Mouse (Mus musculus): ENCODE measurements around the gene Ctbs. TPM values are rescaled to one million over a fixed set of nuclear protein-coding genes. Genes with fewer than 3 reads are reported as not detected.

The Ctbs gene
- polyA plus RNA-seq (2015; fragmentation: Nextera tagmentation; extraction: Ambion mirVana) = 3.9 TPM in 2 replicates

- Histone ChIP-seq H3K9ac (peak within 1 kb of the TSS; percentile 32), H3K36me3 (replicated peaks) (no peaks in the 10 kb centered on the region), H3K9me3 (no peaks in the 10 kb centered on the region), H3K27me3 (replicated peaks) (no peaks in the 10 kb centered on the region), H3K4me3 (peak within 1 kb of the TSS; percentile 47), H3K27ac (peak within 1 kb of the TSS; percentile 59), H3K4me2 (peak within 1 kb of the TSS; percentile 65), H3K4me1 (peaks cover 10% of the 10 kb centered on the region; the same call in 1 of the 2 replicates)
- no peak for ATAC-seq (replicated peaks)
- WGBS = 56% methylated on average over 9 of the region's 9 CpGs
These were observed at the start of gene Ctbs for GRCm38 (mm10) chr3:146449745-146450250. Ctbs (plus strand) TSS chr3:146449795.

DNA sequence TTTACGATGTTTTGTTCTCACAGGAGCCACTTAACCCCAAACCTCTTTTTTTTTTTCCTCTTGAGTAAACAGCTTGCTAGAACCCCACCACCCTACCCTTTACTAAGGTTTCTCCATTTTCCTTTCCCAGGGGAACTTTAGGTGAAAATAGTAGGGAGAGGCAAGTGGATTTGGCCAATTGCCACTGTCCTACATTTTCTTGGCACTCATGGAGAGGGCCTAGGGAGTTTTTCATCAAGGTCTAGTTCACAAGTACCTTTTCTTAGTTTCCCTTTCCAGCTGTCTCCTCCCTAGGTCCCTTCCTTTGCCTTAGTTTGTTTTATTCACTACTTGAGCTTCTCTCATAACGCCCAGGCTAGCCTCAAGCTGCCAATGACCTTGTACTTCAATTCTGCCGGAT, 45.8 kb upstream of the Ctbs start:
- 36% methylated on average over 3 of the region's 3 CpGs for WGBS
- Histone ChIP-seq H3K27me3 (replicated peaks) (no peaks in the 10 kb centered on the region), H3K27ac (peak overlapping the region; percentile 85), H3K9ac (peak overlapping the region; percentile 68), H3K9me3 (no peaks in the 10 kb centered on the region), H3K4me1 (peaks cover 32% of the 10 kb centered on the region), H3K4me3 (peak overlapping the region; percentile 70), H3K4me2 (peak overlapping the region; percentile 83), H3K36me3 (replicated peaks) (no peaks in the 10 kb centered on the region)
- ATAC-seq (replicated peaks) = no peak

GRCm38 (mm10) chr3:146404311-146405201, 45.0 kb upstream of the Ctbs start, which contains the start of gene Ssx2ip:
Ssx2ip (plus strand) TSS chr3:146404642.
- Histone ChIP-seq H3K9ac (peak within 1 kb of the TSS; percentile 82), H3K4me2 (peak within 1 kb of the TSS; percentile 83), H3K27me3 (replicated peaks) (no peaks in the 10 kb centered on the region), H3K4me3 (peak within 1 kb of the TSS; percentile 70), H3K36me3 (replicated peaks) (no peaks in the 10 kb centered on the region), H3K4me1 (peaks cover 32% of the 10 kb centered on the region), H3K9me3 (no peaks in the 10 kb centered on the region), H3K27ac (peak within 1 kb of the TSS; percentile 85)
- under 1% methylated on average over 98 of the region's 100 CpGs for WGBS
- ATAC-seq (replicated peaks) = peak; percentile 99

- H3K27me3 ChIP-seq (replicated peaks) = no peaks in the 10 kb centered on the region
- WGBS = 13% methylated on average over 18 of the region's 18 CpGs
- H3K4me1 ChIP-seq = peaks cover 32% of the 10 kb centered on the region
- peak overlapping the region; percentile 82 for H3K9ac ChIP-seq
- H3K4me3 ChIP-seq = peak overlapping the region; percentile 70
- H3K9me3 ChIP-seq = no peaks in the 10 kb centered on the region
- ATAC-seq (replicated peaks) = no peak
- H3K4me2 ChIP-seq = peak overlapping the region; percentile 83
- H3K36me3 ChIP-seq (replicated peaks) = no peaks in the 10 kb centered on the region
- H3K27ac ChIP-seq = peak overlapping the region; percentile 85
These were observed 44.2 kb upstream of the Ctbs start for GRCm38 (mm10) chr3:146405213-146406006.

GRCm38 (mm10) chr3:146406007-146406341, 43.6 kb upstream of the Ctbs start:
- Histone ChIP-seq H3K4me1 (peaks cover 32% of the 10 kb centered on the region), H3K36me3 (replicated peaks) (no peaks in the 10 kb centered on the region), H3K27me3 (replicated peaks) (no peaks in the 10 kb centered on the region), H3K4me2 (peak overlapping the region; percentile 83), H3K9ac (peak overlapping the region; percentile 16; the same call in 1 of the 2 replicates), H3K27ac (no peak overlapping the region), H3K4me3 (peak overlapping the region; percentile 70), H3K9me3 (no peaks in the 10 kb centered on the region)
- no peak for ATAC-seq (replicated peaks)
- WGBS = 32% methylated on average over 5 of the region's 5 CpGs

GRCm38 (mm10) chr3:146407086-146407721, 42.4 kb upstream of the Ctbs start:
- no peaks in the 10 kb centered on the region for H3K9me3 ChIP-seq
- peak overlapping the region; percentile 22 for H3K4me2 ChIP-seq
- peaks cover 32% of the 10 kb centered on the region for H3K4me1 ChIP-seq
- ATAC-seq (replicated peaks) = no peak
- no peaks in the 10 kb centered on the region for H3K27me3 ChIP-seq (replicated peaks)
- H3K27ac ChIP-seq = no peak overlapping the region
- 74% methylated on average over 16 of the region's 16 CpGs for WGBS
- no peaks in the 10 kb centered on the region for H3K36me3 ChIP-seq (replicated peaks)
- H3K9ac ChIP-seq = no peak overlapping the region
- no peak overlapping the region for H3K4me3 ChIP-seq

GRCm38 (mm10) chr3:146410114-146410513, 39.5 kb upstream of the Ctbs start:
- no peaks in the 10 kb centered on the region for H3K27me3 ChIP-seq (replicated peaks)
- peaks cover 25% of the 10 kb centered on the region for H3K4me1 ChIP-seq
- H3K9me3 ChIP-seq = no peaks in the 10 kb centered on the region
- H3K9ac ChIP-seq = no peak overlapping the region
- 84% methylated on average over 7 of the region's 7 CpGs for WGBS
- no peaks in the 10 kb centered on the region for H3K36me3 ChIP-seq (replicated peaks)
- no peak for ATAC-seq (replicated peaks)
- no peak overlapping the region for H3K4me2 ChIP-seq
- H3K27ac ChIP-seq = no peak overlapping the region
- no peak overlapping the region for H3K4me3 ChIP-seq

DNA sequence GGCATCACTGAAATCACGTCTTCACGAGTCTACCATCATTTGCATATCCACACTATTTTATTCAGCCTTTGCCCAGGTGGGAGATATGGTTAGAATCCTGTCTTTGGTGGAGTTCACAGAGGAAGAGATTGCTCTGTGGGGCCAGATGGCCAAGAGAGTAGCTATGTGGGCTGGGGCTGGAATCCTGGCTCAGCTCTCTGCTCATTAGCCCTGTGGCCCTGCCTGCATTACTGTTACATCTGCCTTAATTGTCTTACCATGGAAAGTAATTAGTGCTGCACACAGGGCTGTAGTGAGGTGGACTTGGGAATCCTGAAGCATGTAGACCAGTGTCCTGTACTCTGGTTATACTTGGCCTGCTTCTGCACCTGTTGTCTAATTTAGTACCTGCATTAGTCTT, 37.6 kb upstream of the Ctbs start:
- Histone ChIP-seq H3K27me3 (replicated peaks) (no peaks in the 10 kb centered on the region), H3K4me1 (peaks cover 6% of the 10 kb centered on the region), H3K9me3 (no peaks in the 10 kb centered on the region), H3K4me3 (no peak overlapping the region), H3K4me2 (no peak overlapping the region), H3K36me3 (replicated peaks) (no peaks in the 10 kb centered on the region), H3K27ac (no peak overlapping the region), H3K9ac (no peak overlapping the region)
- WGBS = 67% methylated on average over 2 of the region's 2 CpGs
- no peak for ATAC-seq (replicated peaks)

- Histone ChIP-seq H3K27ac (no peak overlapping the region), H3K27me3 (replicated peaks) (no peaks in the 10 kb centered on the region), H3K36me3 (replicated peaks) (no peaks in the 10 kb centered on the region), H3K9me3 (no peaks in the 10 kb centered on the region), H3K4me3 (no peak overlapping the region), H3K9ac (no peak overlapping the region), H3K4me2 (no peak overlapping the region), H3K4me1 (peaks cover 2% of the 10 kb centered on the region)
- WGBS = 92% methylated on average over 7 of the region's 7 CpGs
- no peak for ATAC-seq (replicated peaks)
These were observed 37.1 kb upstream of the Ctbs start for GRCm38 (mm10) chr3:146412480-146412879.

- 93% methylated on average over 13 of the region's 13 CpGs for WGBS
- H3K36me3 ChIP-seq (replicated peaks) = no peaks in the 10 kb centered on the region
These were observed 36.6 kb upstream of the Ctbs start for GRCm38 (mm10) chr3:146413016-146413415.

GRCm38 (mm10) chr3:146413992-146414391, 35.6 kb upstream of the Ctbs start:
- WGBS = 91% methylated on average over 4 of the region's 4 CpGs
- H3K36me3 ChIP-seq (replicated peaks) = no peaks in the 10 kb centered on the region; the same call in 1 of the 2 replicates
- ATAC-seq (replicated peaks) = no peak
- no peak overlapping the region for H3K4me2 ChIP-seq
- no peaks in the 10 kb centered on the region for H3K4me1 ChIP-seq
- no peaks in the 10 kb centered on the region for H3K27me3 ChIP-seq (replicated peaks)
- H3K9ac ChIP-seq = no peak overlapping the region
- no peak overlapping the region for H3K27ac ChIP-seq
- no peaks in the 10 kb centered on the region for H3K9me3 ChIP-seq
- H3K4me3 ChIP-seq = no peak overlapping the region

More at GRCm38 (mm10) chr3:146413016-146413415, 36.6 kb upstream of the Ctbs start:
- Histone ChIP-seq H3K4me3 (no peak overlapping the region), H3K4me2 (no peak overlapping the region), H3K9ac (no peak overlapping the region), H3K27ac (no peak overlapping the region), H3K9me3 (no peaks in the 10 kb centered on the region), H3K4me1 (no peaks in the 10 kb centered on the region), H3K27me3 (replicated peaks) (no peaks in the 10 kb centered on the region)
- ATAC-seq (replicated peaks) = no peak

- no peak for ATAC-seq (replicated peaks)
- Histone ChIP-seq H3K36me3 (replicated peaks) (no peaks in the 10 kb centered on the region; the same call in 1 of the 2 replicates), H3K27me3 (replicated peaks) (no peaks in the 10 kb centered on the region), H3K9me3 (no peaks in the 10 kb centered on the region), H3K4me1 (no peaks in the 10 kb centered on the region), H3K27ac (no peak overlapping the region), H3K4me3 (no peak overlapping the region), H3K4me2 (no peak overlapping the region), H3K9ac (no peak overlapping the region)
- WGBS = 91% methylated on average over 12 of the region's 12 CpGs
These were observed 35.0 kb upstream of the Ctbs start for GRCm38 (mm10) chr3:146414555-146414954.

Data from midbrain, embryonic 15.5 days (tissue).